Mouse (Mus musculus) liver, embryonic 14.5 days (tissue): ENCODE data around the gene Hoxb1.

Source experiments
- CTCF ChIP-seq: IDR thresholded peaks from 2 replicates; pipeline ENCODE4 v1.5.1; 2016; ENCODE audit warnings: antibody characterized with exemption, low read depth, control low read depth
- EP300 ChIP-seq: IDR thresholded peaks from 2 replicates; pipeline ENCODE4 v1.6.1; 2016; ENCODE audit warnings: antibody characterized with exemption, low read depth

DNA sequence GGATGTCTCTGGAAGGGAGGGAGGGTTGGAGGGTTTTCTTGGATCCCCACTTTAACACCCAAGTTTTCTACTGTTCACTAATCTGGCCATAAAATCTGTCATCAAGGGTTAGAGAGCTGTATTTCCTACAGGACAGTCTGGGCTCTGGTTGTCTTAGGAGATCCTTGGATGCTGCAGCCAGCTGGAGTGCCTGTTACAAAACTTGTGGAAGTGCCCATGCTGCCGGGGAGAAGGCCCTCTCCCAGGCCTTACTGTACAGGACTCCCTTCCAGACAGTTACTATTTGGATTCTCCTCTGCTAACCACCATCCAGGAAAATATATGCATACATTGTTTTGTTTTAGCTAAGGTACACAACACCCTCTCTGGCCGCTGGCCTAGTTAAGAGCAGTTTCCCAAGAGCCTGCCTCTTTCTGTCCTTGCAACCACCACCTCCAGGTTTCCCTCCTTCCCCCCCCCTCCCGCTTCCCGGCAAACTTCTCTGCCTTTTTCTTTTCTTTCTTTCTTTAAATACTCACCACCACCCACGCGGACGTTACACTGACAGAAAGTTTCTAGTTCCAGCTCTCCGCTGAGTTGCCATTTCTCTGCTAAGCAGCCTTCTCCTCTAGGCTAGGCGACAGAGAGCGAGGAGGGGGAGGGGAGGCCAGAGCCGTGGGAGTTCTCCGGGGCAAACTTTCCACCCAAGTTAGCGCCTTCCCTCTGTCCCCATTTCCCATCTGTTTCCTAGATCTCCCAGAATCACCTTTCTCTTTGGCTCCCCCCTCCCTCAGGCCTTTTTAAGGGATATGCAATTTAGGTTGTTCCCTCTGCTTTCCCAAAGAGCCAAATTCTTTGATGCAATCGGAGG lies 15.8 kb upstream of the Hoxb1 start:
- TF ChIP-seq EP300 (no peak), CTCF (no peak)
